Mouse (Mus musculus) G1E (cell line): ENCODE measurements around the gene Ndufs4. TPM values are rescaled to one million over a fixed set of nuclear protein-coding genes. Genes with fewer than 3 reads are reported as not detected.

Experiments used
- ATAC-seq: 2 replicates; pipeline ENCODE4 v1.8.0; 2016; ENCODE audit warnings: mild to moderate bottlenecking; ENCODE audit not compliant: insufficient number of reproducible peaks, poor library complexity, low FRiP score, severe bottlenecking; ENCODE audit errors: extremely low read depth
- DNase-seq: peaks from one replicate; pipeline ENCODE4 v3.0.0; 2012; ENCODE audit warnings: low spot score
- H3K27me3 ChIP-seq: 2 replicates; pipeline ENCODE4 v1.6.1; 2012; ENCODE audit warnings: mild to moderate bottlenecking, low read length, inconsistent platforms; ENCODE audit not compliant: insufficient read depth
- H3K36me3 ChIP-seq: replicated peaks from 2 replicates; pipeline ENCODE3; 2012; ENCODE audit warnings: mild to moderate bottlenecking, inconsistent platforms
- H3K4me1 ChIP-seq: 2 replicates; pipeline ENCODE4 v1.6.1; 2012; ENCODE audit warnings: low read depth, low read length, inconsistent platforms, mixed read lengths; ENCODE audit not compliant: insufficient read depth
- H3K4me3 ChIP-seq: 2 replicates; pipeline ENCODE4 v1.5.1; 2012; ENCODE audit warnings: low read depth, mild to moderate bottlenecking, inconsistent platforms, low read length, moderate library complexity, mixed read lengths
- H3K9me3 ChIP-seq: replicated peaks from 2 replicates; pipeline ENCODE4 v1.6.1; 2012; ENCODE audit warnings: inconsistent platforms
- CTCF ChIP-seq: IDR thresholded peaks from 2 replicates; pipeline ENCODE4 v1.5.1; 2012; ENCODE audit warnings: low read depth, low read length, inconsistent platforms, mixed read lengths
- GATA1 ChIP-seq: IDR thresholded peaks from 2 replicates; pipeline ENCODE4 v1.6.1; 2012; ENCODE audit warnings: borderline replicate concordance, low read length, inconsistent platforms, mixed read lengths
- GATA2 ChIP-seq: IDR thresholded peaks from 2 replicates; pipeline ENCODE4 v1.6.1; 2012; ENCODE audit warnings: low read depth, low read length, inconsistent platforms, borderline replicate concordance
- POLR2AphosphoS5 ChIP-seq: IDR thresholded peaks from 2 replicates; pipeline ENCODE4 v1.6.1; 2012; ENCODE audit warnings: low read depth, low read length, inconsistent platforms; ENCODE audit not compliant: insufficient replicate concordance
- TAL1 ChIP-seq: conservative IDR thresholded peaks from 2 replicates; pipeline ENCODE4 v1.6.1; 2012; ENCODE audit warnings: low read depth, low read length, inconsistent platforms, mixed read lengths
- polyA plus RNA-seq: library from polyadenylated mRNA; stranded (reverse); fragments of >175 nt; gene quantifications from 2 replicates; pipeline ENCODE4 v1.2.3, GENCODE M21; 2012
- total RNA-seq, 2 experiments: library from RNA; stranded (forward) in 1 of 2; stranded (reverse) in 1 of 2; fragments of 200-1000 nt in 1 of 2; fragments of >200 nt in 1 of 2; fragmentation: Nextera tagmentation in 1 of 2; gene quantifications; 2 replicates each; pipeline ENCODE4 v1.2.3; 2014 to 2017

Gene Ndufs4
- total and polyA plus RNA-seq, 3 experiments = 6.9 to 99.9 (median 48.8) TPM

DNA sequence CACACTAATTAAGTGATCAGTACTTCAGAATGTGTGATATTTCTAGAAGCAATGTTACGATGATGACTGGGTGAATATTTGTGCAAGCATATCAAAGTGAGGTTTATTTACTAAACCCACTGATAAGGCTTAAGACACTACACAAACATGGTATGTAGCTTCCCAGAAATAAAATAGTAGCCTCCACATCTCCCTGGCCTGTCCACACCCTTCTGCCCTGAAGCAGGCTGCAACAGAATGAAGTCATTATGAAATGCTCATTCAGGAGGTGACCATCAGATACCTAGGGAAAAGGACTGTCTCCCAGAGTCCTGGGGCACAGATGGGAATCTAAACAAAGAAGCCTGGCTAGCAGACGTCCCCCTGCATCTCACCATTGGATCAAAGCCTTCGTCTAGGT, 73.1 kb downstream of the Ndufs4 start:
- TF ChIP-seq GATA2 (no peak), GATA1 (no peak), POLR2AphosphoS5 (no peak), TAL1 (no peak), CTCF (no peak)
- no peak for ATAC-seq
- no peaks in the 10 kb centered on the region for H3K9me3 ChIP-seq
- H3K36me3 ChIP-seq = peaks cover 23% of the 10 kb centered on the region
- no peak overlapping the region for H3K4me3 ChIP-seq
- DNase-seq = no peak
- H3K4me1 ChIP-seq = peaks cover 8% of the 10 kb centered on the region
- H3K27me3 ChIP-seq = no peaks in the 10 kb centered on the region

- TF ChIP-seq POLR2AphosphoS5 (no peak), CTCF (no peak), GATA1 (no peak), GATA2 (no peak), TAL1 (no peak)
- ATAC-seq (no peak), DNase-seq (no peak)
- Histone ChIP-seq H3K4me1 (peaks cover 4% of the 10 kb centered on the region; the same call in 1 of the 2 replicates), H3K4me3 (no peak overlapping the region), H3K36me3 (peaks cover 35% of the 10 kb centered on the region), H3K9me3 (no peaks in the 10 kb centered on the region), H3K27me3 (no peaks in the 10 kb centered on the region)
Observed at GRCm38 (mm10) chr13:114310591-114310990, 77.5 kb downstream of the Ndufs4 start.

GRCm38 (mm10) chr13:114304684-114305083, 83.4 kb downstream of the Ndufs4 start:
- DNase-seq = no peak
- no peaks in the 10 kb centered on the region for H3K9me3 ChIP-seq
- no peaks in the 10 kb centered on the region for H3K4me1 ChIP-seq
- no peak for TF ChIP-seq CTCF
- TF ChIP-seq GATA2 = no peak
- TF ChIP-seq GATA1 = no peak
- no peak for TF ChIP-seq POLR2AphosphoS5
- TF ChIP-seq TAL1 = no peak
- no peaks in the 10 kb centered on the region for H3K27me3 ChIP-seq
- no peak overlapping the region for H3K4me3 ChIP-seq
- ATAC-seq = no peak
- peaks cover 42% of the 10 kb centered on the region for H3K36me3 ChIP-seq

- no peak for TF ChIP-seq TAL1
- TF ChIP-seq GATA1 = no peak
- TF ChIP-seq GATA2 = no peak
- TF ChIP-seq CTCF = no peak
- TF ChIP-seq POLR2AphosphoS5 = no peak
- Histone ChIP-seq H3K4me3 (no peak overlapping the region), H3K4me1 (no peaks in the 10 kb centered on the region), H3K9me3 (no peaks in the 10 kb centered on the region), H3K36me3 (peaks cover 48% of the 10 kb centered on the region), H3K27me3 (no peaks in the 10 kb centered on the region)
- no peak for DNase-seq
- ATAC-seq = no peak
Observed at GRCm38 (mm10) chr13:114303466-114304175, 84.4 kb downstream of the Ndufs4 start.

- H3K9me3 ChIP-seq = no peaks in the 10 kb centered on the region
- no peaks in the 10 kb centered on the region for H3K4me1 ChIP-seq
- peaks cover 40% of the 10 kb centered on the region for H3K36me3 ChIP-seq
- TF ChIP-seq CTCF (no peak), POLR2AphosphoS5 (no peak), GATA1 (no peak), GATA2 (no peak), TAL1 (no peak)
- no peak for DNase-seq
- ATAC-seq = no peak
- no peak overlapping the region for H3K4me3 ChIP-seq
- H3K27me3 ChIP-seq = no peaks in the 10 kb centered on the region
Observed at GRCm38 (mm10) chr13:114297761-114298160, 90.3 kb downstream of the Ndufs4 start.

- DNase-seq = no peak
- no peaks in the 10 kb centered on the region for H3K9me3 ChIP-seq
Observed at GRCm38 (mm10) chr13:114296556-114296955, 91.5 kb downstream of the Ndufs4 start.

More at GRCm38 (mm10) chr13:114296556-114296955, 91.5 kb downstream of the Ndufs4 start:
- no peaks in the 10 kb centered on the region for H3K4me1 ChIP-seq
- peaks cover 34% of the 10 kb centered on the region for H3K36me3 ChIP-seq
- H3K4me3 ChIP-seq = no peak overlapping the region
- ATAC-seq = no peak
- no peak for TF ChIP-seq TAL1
- no peak for TF ChIP-seq CTCF
- TF ChIP-seq GATA2 = no peak
- no peaks in the 10 kb centered on the region for H3K27me3 ChIP-seq
